Mouse (Mus musculus) forebrain, embryonic 16.5 days (tissue): ENCODE results near the gene Cabcoco1. TPM values are rescaled to one million over a fixed set of nuclear protein-coding genes. Genes with fewer than 3 reads are reported as not detected.

Experiments
- ATAC-seq: fragments of 200-750 bp; cut with Nextera tagmentation; 2 replicates; pipeline ENCODE4 v1.8.0; 2017; ENCODE audit warnings: mild to moderate bottlenecking, moderate library complexity
- H3K27ac ChIP-seq: fragments of 300-500 bp; sonication (generic); 2 replicates; pipeline ENCODE4 v1.5.1; 2014; ENCODE audit warnings: low read length, control low read depth
- H3K27me3 ChIP-seq: fragments of 300-500 bp; sonication (generic); replicated peaks from 2 replicates; pipeline ENCODE4 v1.6.1; 2014; ENCODE audit warnings: low read length; ENCODE audit not compliant: control insufficient read depth, insufficient read depth
- H3K36me3 ChIP-seq: fragments of 300-500 bp; sonication (generic); 2 replicates; pipeline ENCODE4 v1.6.1; 2014; ENCODE audit not compliant: control insufficient read depth, insufficient read depth
- H3K4me1 ChIP-seq: fragments of 300-500 bp; sonication (generic); replicated peaks from 2 replicates; pipeline ENCODE4 v1.6.1; 2014; ENCODE audit warnings: low read length; ENCODE audit not compliant: control insufficient read depth, insufficient read depth
- H3K4me2 ChIP-seq: fragments of 300-500 bp; sonication (generic); 2 replicates; pipeline ENCODE4 v1.6.1; 2014; ENCODE audit warnings: mild to moderate bottlenecking, low read length, control low read depth
- H3K4me3 ChIP-seq: fragments of 300-500 bp; sonication (generic); replicated peaks from 2 replicates; pipeline ENCODE4 v1.5.1; 2014; ENCODE audit warnings: mild to moderate bottlenecking, low read length, control low read depth
- H3K9ac ChIP-seq: fragments of 300-500 bp; sonication (generic); replicated peaks from 2 replicates; pipeline ENCODE4 v1.6.1; 2014; ENCODE audit warnings: low read depth, low read length, control low read depth
- H3K9me3 ChIP-seq: fragments of 300-500 bp; sonication (generic); 2 replicates; pipeline ENCODE4 v1.6.1; 2016; ENCODE audit warnings: low read length; ENCODE audit not compliant: control insufficient read depth
- whole genome bisulfite sequencing: fragments of 180-500 bp; shearing (Covaris S2); extraction: QIAGEN DNeasy Blood & Tissue Kit; methylation state at CpG from one replicate; pipeline ENCODE4 v1.1.7; 2014; 5-methylcytosine and 5-hydroxymethylcytosine counted together
- polyA plus RNA-seq: library from polyadenylated mRNA; unstranded; fragments of >200 nt; fragmentation: Nextera tagmentation; extraction: Ambion mirVana; gene quantifications from 2 replicates; pipeline ENCODE4 v1.2.1, GENCODE M21; 2015

The Cabcoco1 gene
- 0.49 and 1.6 TPM in 2 replicates for polyA plus RNA-seq

DNA sequence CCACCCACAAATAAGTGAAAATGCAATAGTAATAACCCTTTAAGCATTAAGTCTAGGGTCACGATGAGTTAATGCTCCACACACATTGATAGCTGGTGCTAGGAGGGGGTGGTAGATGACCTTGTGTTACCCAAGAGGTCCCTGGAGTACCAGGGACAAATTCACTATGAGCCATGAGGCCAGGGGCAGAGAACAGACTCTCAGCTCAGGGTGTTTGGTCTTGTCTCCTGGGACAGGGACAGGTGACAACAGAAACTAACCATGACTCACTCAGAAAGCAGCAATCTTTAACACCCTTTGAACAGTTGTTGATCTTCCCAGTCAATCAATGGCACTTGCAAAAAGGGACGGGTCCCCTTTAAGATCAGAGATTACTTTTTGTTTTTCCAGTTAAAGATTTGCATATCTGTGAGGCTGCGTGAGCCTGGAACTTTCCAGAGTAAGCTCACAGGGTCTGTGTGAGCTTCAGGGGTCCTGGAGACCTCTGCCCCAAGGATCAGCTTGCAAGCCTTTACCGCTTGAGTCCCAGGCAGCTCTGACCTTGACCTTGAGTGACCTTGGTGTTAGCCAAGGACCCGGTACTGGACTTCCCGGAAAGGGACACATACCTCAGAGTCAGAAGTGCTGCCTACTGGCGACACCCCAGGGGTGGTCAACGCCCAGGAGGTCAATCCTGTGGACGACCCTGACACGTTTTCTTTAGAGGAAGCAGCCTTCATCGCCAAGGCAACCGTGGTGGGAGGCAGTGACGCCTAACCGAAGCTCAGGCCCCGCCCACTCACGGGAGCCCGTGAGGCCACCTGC is at the start of gene Cabcoco1:
Gene Cabcoco1 (minus strand): TSS at position 758 of the 804 bp plus-strand sequence.
- WGBS, result 15% methylated on average over 17 of the region's 17 CpGs
- no peak within 1 kb of the TSS for H3K9ac ChIP-seq
- peak within 1 kb of the TSS; percentile 27 for H3K4me3 ChIP-seq
- no peaks in the 10 kb centered on the region for H3K9me3 ChIP-seq
- peak within 1 kb of the TSS; percentile 41; the same call in 1 of the 2 replicates for H3K27ac ChIP-seq
- no peaks in the 10 kb centered on the region for H3K27me3 ChIP-seq
- no peaks in the 10 kb centered on the region for H3K36me3 ChIP-seq
- H3K4me1 ChIP-seq, result peaks cover 13% of the 10 kb centered on the region
- ATAC-seq, result 0 out of 2 replicates have a peak, but pooled peaks have one; percentile 27
- peak within 1 kb of the TSS; percentile 49 for H3K4me2 ChIP-seq

DNA sequence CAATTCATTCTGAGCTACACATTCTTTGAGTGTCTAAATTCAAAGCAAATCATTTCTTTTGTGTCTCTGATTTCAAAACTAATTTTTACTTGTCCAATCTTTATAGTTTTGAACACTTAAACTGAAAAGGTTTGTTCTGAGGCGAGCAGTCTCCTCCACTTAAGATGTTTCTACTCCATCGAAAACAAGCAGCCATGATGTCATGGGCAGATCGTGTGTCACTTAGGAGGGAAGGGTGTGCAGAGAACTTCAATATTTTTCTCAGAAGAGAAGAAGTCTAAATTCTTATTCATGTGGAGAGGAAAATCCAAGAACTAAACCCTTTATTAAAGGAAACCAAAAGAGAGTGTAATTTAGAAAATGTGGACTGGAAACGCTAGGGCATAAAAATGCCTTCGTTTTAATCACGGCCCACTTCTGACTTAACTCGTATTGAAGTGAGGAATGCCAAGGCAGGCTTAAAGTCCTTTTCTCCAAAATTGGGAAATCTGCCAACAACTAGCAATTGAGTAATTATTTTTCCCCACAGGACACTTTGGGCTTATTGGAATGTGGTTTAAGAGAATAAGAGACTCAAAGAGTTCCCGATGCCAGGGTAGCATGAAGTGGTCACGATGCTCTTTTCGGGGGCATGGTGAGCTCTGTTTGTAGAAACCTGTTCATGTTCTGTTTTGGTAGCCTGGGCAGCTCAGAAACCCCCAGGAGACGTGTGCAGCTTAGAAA is 48.0 kb upstream of the Cabcoco1 start:
- no peak overlapping the region for H3K4me3 ChIP-seq
- H3K36me3 ChIP-seq, result no peaks in the 10 kb centered on the region
- H3K9ac ChIP-seq, result no peak overlapping the region
- no peaks in the 10 kb centered on the region for H3K27me3 ChIP-seq
- no peak overlapping the region for H3K27ac ChIP-seq
- 24% methylated on average over 11 of the region's 11 CpGs for WGBS
- no peaks in the 10 kb centered on the region for H3K4me1 ChIP-seq
- H3K9me3 ChIP-seq, result 0 out of 2 replicates have a peak, but pooled peaks cover 1% of the 10 kb centered on the region
- H3K4me2 ChIP-seq, result no peak overlapping the region
- ATAC-seq, result peak; percentile 65

DNA sequence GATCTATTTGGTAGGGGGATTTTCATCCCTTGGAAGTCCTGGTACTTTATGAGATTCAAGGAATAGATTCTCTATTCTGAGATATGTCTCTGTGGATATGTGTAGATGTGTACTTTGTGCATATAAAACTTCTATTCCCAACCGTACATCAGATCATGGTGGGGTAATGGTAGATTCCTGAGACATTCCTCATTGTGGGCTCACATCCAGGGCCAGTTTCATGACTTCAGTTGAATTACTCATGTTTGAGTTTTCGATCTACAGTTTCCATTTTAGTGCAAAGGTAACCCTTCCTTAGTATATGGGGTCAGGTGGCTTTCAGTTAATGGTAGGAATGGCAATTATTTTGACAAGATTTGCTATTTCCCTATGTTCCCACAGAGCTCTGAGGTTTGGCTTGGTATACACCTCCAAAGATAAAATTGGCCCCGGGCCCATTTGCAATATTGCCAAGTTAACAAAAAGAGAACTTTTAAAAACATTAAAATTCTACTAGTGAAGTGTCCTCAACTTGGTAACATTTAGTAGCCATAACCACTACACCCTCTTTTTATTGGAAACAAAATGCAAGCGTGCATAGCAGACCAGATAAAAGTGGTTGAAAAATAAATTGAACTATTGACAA is 45.8 kb upstream of the Cabcoco1 start:
- no peak overlapping the region for H3K4me2 ChIP-seq
- H3K36me3 ChIP-seq, result no peaks in the 10 kb centered on the region
- 0 out of 2 replicates have a peak, but pooled peaks cover 2% of the 10 kb centered on the region for H3K9me3 ChIP-seq
- H3K9ac ChIP-seq, result no peak overlapping the region
- 91% methylated on average over 4 of the region's 4 CpGs for WGBS
- no peaks in the 10 kb centered on the region for H3K27me3 ChIP-seq
- no peak overlapping the region for H3K4me3 ChIP-seq
- no peak overlapping the region for H3K27ac ChIP-seq
- no peak for ATAC-seq
- H3K4me1 ChIP-seq, result no peaks in the 10 kb centered on the region

DNA sequence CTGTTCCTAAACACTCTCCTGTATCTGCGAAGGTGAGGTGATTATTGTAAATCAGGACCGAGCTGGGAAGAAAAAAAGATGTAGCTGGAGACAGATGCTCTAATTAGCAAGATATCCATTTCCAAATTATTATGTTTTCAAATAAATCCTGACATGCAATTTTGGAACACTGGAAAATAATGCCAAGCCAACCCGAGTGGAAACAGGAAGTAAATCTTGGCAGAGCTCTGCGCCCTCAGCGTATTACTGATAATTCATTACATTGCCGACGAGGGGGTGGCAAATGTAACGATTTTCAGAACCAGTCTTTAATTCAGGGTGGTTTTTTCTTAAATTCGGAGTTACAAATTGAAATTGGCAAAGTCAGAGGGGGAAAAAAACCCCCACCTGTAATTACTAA is 35.6 kb upstream of the Cabcoco1 start:
- 64% methylated on average over 9 of the region's 9 CpGs for WGBS
- Histone ChIP-seq H3K27me3 (no peaks in the 10 kb centered on the region), H3K9me3 (no peaks in the 10 kb centered on the region), H3K27ac (no peak overlapping the region), H3K4me3 (no peak overlapping the region), H3K4me2 (no peak overlapping the region), H3K4me1 (no peaks in the 10 kb centered on the region; the same call in 1 of the 2 replicates), H3K9ac (no peak overlapping the region), H3K36me3 (no peaks in the 10 kb centered on the region)
- no peak for ATAC-seq

DNA sequence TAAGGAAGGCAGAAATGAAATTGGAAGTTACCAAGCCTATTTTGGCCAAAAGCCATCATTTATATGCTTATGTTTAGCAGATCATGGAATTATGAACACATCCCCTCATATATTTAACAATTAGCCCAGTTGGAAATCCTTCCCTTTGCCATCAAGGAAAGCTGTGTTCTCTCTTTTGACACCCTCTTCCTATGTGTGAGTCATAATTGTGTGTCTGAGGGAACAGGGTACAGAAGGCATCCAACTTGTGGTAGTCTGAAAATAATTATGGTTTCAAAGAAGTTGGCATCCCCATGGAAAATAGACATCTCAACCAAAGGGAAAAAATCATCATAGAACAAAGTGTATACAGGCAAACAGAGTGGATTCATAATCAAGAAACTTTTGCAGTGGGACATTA is 26.5 kb upstream of the Cabcoco1 start:
- H3K4me1 ChIP-seq, result no peaks in the 10 kb centered on the region
- no peak overlapping the region for H3K4me2 ChIP-seq
- no peak for ATAC-seq
- H3K9ac ChIP-seq, result no peak overlapping the region
- no peak overlapping the region for H3K4me3 ChIP-seq
- no peaks in the 10 kb centered on the region for H3K27me3 ChIP-seq
- H3K27ac ChIP-seq, result no peak overlapping the region
- no peaks in the 10 kb centered on the region for H3K9me3 ChIP-seq
- H3K36me3 ChIP-seq, result no peaks in the 10 kb centered on the region

DNA sequence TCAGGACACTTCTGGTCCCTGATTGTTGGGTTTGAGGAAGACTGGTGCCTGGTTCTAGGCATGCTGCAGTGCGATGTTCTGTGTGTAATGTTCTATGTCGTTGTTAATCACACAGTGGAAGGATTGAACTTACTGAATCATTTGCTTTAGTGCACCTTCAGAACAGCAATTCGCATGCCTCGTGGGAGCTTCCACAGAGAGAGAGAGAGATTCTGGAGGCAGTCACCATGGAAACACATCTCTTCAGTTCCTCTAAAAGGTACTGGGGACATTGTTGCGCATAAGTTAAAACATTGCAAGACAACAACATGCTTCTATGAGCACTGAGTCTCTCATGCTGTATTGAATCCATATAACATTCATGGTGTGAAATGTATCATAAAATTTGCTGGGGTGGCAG is 20.6 kb upstream of the Cabcoco1 start:
- Histone ChIP-seq H3K9me3 (no peaks in the 10 kb centered on the region), H3K36me3 (no peaks in the 10 kb centered on the region), H3K4me3 (no peak overlapping the region), H3K27ac (no peak overlapping the region), H3K9ac (no peak overlapping the region), H3K27me3 (no peaks in the 10 kb centered on the region), H3K4me1 (peaks cover 14% of the 10 kb centered on the region; the same call in 1 of the 2 replicates), H3K4me2 (no peak overlapping the region)
- ATAC-seq, result 0 out of 2 replicates have a peak, but pooled peaks have one; percentile 38
- 68% methylated on average over 5 of the region's 5 CpGs for WGBS

DNA sequence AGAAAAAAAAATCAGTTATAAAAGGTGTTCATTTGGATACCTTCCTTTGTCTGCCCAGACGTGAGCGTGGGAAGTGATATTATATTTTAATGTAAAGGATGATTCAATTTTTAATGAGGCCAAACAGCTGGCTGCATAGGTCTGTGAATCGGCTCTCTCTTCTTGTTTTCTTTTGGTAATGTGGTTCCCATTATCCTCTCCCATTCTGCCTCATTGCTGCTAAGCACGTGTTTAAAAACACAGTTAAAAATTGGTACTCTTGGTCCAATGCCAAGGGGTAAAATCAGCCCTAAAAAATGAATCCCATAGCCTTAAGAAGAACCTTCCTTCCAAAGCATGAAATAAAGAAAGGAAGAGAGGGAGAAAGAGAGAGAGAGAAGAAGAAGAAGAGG is 17.1 kb upstream of the Cabcoco1 start:
- Histone ChIP-seq H3K4me3 (no peak overlapping the region), H3K9me3 (no peaks in the 10 kb centered on the region), H3K27ac (no peak overlapping the region), H3K27me3 (no peaks in the 10 kb centered on the region), H3K36me3 (no peaks in the 10 kb centered on the region), H3K4me2 (peak overlapping the region; percentile 10; the same call in 1 of the 2 replicates), H3K4me1 (peaks cover 14% of the 10 kb centered on the region; the same call in 1 of the 2 replicates), H3K9ac (no peak overlapping the region)
- peak; percentile 39; the same call in 1 of the 2 replicates for ATAC-seq
- 18% methylated on average over 4 of the region's 4 CpGs for WGBS

DNA sequence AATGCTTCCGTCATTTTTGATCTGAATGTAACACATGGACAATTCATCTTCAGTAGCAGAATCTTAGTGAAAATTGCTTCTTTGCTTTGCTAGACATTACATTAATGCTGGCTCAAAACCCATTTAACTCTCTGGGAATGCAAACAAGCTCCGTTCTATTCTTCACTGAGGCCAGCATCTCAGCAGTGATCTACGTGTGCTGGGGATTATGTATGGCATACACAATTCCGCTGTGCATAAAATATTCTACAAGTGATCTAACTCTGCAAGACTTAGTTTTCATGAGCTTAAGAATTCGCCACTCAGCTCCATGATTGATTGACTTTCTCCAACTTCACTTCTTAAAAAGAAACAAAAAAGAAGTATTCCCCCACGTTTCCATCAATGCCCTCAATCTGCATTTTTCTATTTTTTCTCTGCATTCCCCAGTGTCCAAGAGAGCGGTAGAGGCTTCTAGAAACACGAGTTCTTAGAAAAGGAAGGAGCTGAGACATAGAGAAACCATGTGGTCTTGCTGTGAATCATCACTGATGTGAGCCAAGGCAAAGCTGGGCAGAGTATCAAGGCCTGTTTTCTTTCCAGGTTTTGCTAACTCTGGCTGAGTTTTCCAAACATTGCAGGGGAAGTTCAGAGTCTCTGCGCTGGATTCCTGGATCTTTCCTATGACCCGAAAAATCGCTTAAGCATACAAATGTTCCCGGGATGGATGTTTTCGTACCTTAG is 16.6 kb upstream of the Cabcoco1 start:
- H3K27ac ChIP-seq, result no peak overlapping the region
- peak; percentile 71; the same call in 1 of the 2 replicates for ATAC-seq

More for the DNA sequence above, 16.6 kb upstream of the Cabcoco1 start:
- Histone ChIP-seq H3K4me3 (no peak overlapping the region), H3K4me1 (peaks cover 14% of the 10 kb centered on the region; the same call in 1 of the 2 replicates), H3K9ac (no peak overlapping the region), H3K27me3 (no peaks in the 10 kb centered on the region), H3K36me3 (no peaks in the 10 kb centered on the region), H3K4me2 (peak overlapping the region; percentile 10; the same call in 1 of the 2 replicates), H3K9me3 (no peaks in the 10 kb centered on the region)
- WGBS, result 31% methylated on average over 13 of the region's 13 CpGs
